Mouse (Mus musculus) C2C12 (cell line): Measurements from ENCODE around the gene Zc3h7b. TPM values are rescaled to one million over a fixed set of nuclear protein-coding genes. Genes with fewer than 3 reads are reported as not detected.

Experiments used
- H3K27me3 ChIP-seq: one replicate; pipeline ENCODE4 v1.6.1; 2011; ENCODE audit not compliant: control insufficient read depth, insufficient read depth, insufficient read length
- H3K36me3 ChIP-seq: one replicate; pipeline ENCODE4 v1.6.1; 2011; ENCODE audit not compliant: control insufficient read depth, insufficient read depth
- H3K4me3 ChIP-seq: one replicate; pipeline ENCODE4 v1.5.1; 2011; ENCODE audit warnings: mild to moderate bottlenecking, control low read depth; ENCODE audit not compliant: poor library complexity, insufficient read depth, severe bottlenecking
- H3K79me2 ChIP-seq: one replicate; pipeline ENCODE4 v1.6.1; 2011; ENCODE audit not compliant: control insufficient read depth, insufficient read depth
- H3K79me3 ChIP-seq: one replicate; pipeline ENCODE4 v1.6.1; 2011; ENCODE audit warnings: low read depth, control low read depth
- H3ac ChIP-seq: one replicate; pipeline ENCODE3; 2011; ENCODE audit warnings: low read depth; ENCODE audit not compliant: control insufficient read depth, insufficient read length
- CEBPB ChIP-seq: IDR thresholded peaks from one replicate; pipeline ENCODE4 v1.6.1; 2011; ENCODE audit warnings: low read depth, mild to moderate bottlenecking, control low read depth, moderate library complexity
- CTCF ChIP-seq: IDR thresholded peaks from one replicate; pipeline ENCODE4 v1.5.1; 2011; ENCODE audit not compliant: control insufficient read depth, insufficient read depth, insufficient read length
- FOSL1 ChIP-seq: IDR thresholded peaks from one replicate; pipeline ENCODE4 v1.8.0; 2011; ENCODE audit warnings: mild to moderate bottlenecking, low read length; ENCODE audit not compliant: poor library complexity, insufficient read depth, severe bottlenecking
- MAX ChIP-seq: IDR thresholded peaks from one replicate; pipeline ENCODE4 v1.6.1; 2011; ENCODE audit warnings: mild to moderate bottlenecking, control low read depth
- MYOD1 ChIP-seq: IDR thresholded peaks from one replicate; pipeline ENCODE4 v1.6.1; 2011; ENCODE audit warnings: low read depth; ENCODE audit not compliant: control insufficient read depth, insufficient read length
- MYOG ChIP-seq: IDR thresholded peaks from one replicate; pipeline ENCODE4 v1.6.1; 2011; ENCODE audit not compliant: control insufficient read depth, insufficient read length; ENCODE audit errors: extremely low read depth
- USF1 ChIP-seq: IDR thresholded peaks from one replicate; pipeline ENCODE4 v1.6.1; 2011; ENCODE audit warnings: low read depth, mild to moderate bottlenecking, control low read depth, moderate library complexity
- polyA plus RNA-seq: library from polyadenylated mRNA; unstranded; fragments of >200 nt; fragmentation: generic; extraction: Trizol; gene quantifications from one replicate; pipeline ENCODE4 v1.2.1, GENCODE M21; 2012; ENCODE audit warnings: missing spikeins

Zc3h7b gene
- polyA plus RNA-seq, 1 experiment = 46.9 TPM

DNA sequence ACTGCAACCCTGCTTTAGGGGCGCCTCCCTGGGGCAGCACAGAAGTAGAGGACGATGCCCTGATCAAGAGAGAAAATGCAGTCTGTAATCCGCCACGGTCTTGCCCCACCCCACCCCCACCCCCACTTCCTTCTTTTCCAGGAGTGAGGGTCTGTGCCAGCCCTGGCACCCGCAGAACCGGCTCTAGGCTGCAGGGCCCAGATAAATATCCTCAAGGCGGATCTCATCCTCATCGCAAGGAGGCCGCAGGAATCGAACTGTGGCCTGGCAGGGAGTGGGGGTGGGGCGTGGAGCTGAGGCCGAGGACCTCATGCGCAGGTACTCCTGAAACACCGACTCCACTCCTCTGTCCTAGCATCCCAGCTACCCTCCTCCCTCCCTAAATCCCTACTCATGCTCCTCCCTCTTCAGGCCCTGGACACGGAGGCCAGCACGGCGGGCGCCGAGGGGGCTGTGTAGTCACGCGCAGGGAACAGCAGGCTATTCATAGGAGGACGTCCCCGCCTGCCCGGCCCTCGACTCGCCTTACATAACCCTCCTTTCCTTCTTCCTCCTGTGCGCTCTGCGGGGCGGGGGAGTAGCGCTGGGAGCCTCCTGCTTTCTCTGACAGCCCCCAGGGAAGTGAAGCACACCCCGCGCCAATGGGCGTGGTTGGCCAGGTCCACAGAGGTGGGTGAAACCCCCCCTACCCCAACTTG, 91.4 kb downstream of the Zc3h7b start:
- no peaks in the 10 kb centered on the region for H3K36me3 ChIP-seq
- TF ChIP-seq MYOD1 = no peak
- no peak for TF ChIP-seq FOSL1
- TF ChIP-seq USF1 = no peak
- TF ChIP-seq MYOG = no peak
- TF ChIP-seq MAX = no peak
- TF ChIP-seq CTCF = no peak
- no peak for TF ChIP-seq CEBPB
- H3K79me3 ChIP-seq = no peaks in the 10 kb centered on the region
- no peak overlapping the region for H3K4me3 ChIP-seq
- no peaks in the 10 kb centered on the region for H3K79me2 ChIP-seq
- no peaks in the 10 kb centered on the region for H3K27me3 ChIP-seq
- H3ac ChIP-seq = no peak overlapping the region

DNA sequence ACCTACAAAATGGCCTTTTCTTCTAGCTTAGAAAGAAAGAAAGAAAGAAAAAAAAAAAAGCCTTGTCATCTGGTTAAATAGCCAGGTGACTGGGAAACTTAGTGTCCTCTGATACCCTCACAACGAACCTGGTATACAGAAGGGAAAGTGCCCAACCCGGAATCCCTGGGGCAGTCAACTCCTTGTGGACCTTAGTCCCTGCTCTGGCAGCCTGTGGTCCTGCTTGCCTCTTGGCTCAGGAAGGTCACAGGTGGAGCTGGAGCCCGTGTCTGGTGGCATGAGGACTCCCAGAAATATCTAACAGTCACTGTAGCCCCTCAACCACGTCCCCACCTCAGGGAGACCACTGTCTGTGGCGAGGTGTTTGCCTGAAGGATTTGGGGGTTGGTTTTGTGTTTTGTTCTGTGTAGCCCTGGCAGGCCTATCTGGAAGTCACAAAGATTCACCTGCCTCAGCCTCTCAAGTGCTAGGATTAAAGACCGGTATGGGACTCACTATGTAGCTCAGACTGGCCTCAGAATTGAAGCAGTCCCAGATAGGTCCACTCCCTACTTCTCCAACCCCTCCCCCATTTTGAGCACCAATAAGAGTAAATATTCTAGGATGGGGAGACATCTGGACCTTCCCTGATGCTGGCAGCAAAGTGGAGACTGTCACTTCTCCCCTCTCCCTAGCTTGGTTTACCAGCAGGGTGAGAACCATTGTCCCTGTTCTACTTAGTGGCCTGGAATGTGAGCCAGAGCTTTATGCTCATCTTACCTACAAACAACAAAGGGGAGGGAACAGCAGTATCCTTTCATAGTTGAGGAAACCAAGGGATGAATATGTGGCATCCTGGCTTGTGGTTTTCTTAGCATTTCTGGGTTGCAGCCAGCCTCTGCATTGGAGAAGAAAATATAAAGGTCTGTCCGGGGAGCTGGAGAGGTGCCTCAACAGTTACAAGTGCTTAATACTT, 92.4 kb downstream of the Zc3h7b start:
- Histone ChIP-seq H3ac (no peak overlapping the region), H3K4me3 (no peak overlapping the region), H3K27me3 (no peaks in the 10 kb centered on the region), H3K79me3 (no peaks in the 10 kb centered on the region), H3K79me2 (no peaks in the 10 kb centered on the region), H3K36me3 (no peaks in the 10 kb centered on the region)
- no peak for TF ChIP-seq MYOD1
- TF ChIP-seq USF1 = no peak
- no peak for TF ChIP-seq CTCF
- TF ChIP-seq MAX = no peak
- TF ChIP-seq MYOG = no peak
- TF ChIP-seq FOSL1 = no peak
- no peak for TF ChIP-seq CEBPB

DNA sequence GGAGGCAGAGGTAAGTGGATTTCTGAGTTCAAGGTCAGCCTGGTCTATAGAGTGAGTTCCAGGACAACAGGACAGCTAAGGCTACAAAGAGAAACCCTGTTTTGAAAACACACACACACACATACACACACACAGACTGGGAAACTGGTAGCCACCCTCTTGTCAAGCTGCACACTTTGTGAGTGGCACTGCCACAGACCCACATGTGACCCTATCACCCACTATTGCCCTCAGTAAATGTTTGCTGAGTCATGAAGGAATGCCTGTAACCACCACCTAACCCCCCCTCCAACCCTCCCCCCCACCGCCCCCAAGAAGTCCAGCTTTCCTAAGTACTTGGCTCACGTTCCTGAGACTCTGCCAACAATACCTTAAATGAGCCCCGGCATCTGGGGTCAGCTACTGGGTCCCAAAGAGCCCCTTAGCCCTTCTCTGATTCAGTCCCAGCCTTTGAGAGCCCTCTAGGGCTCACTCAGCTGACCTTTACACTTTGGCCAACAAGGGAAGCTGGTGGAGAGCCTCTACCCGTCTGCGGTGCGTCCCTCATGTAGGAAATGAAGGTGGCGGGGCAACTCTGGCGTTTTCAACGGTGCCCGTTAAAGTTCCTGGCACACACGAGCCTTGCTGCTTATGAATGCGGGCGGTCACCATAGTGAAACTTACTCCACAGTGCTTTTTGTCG, 93.8 kb downstream of the Zc3h7b start:
- no peaks in the 10 kb centered on the region for H3K27me3 ChIP-seq
- no peak overlapping the region for H3ac ChIP-seq
- TF ChIP-seq MYOG = no peak
- TF ChIP-seq CTCF = no peak
- TF ChIP-seq USF1 = no peak
- no peak for TF ChIP-seq CEBPB
- no peak for TF ChIP-seq MAX
- TF ChIP-seq MYOD1 = no peak
- TF ChIP-seq FOSL1 = no peak
- no peaks in the 10 kb centered on the region for H3K79me2 ChIP-seq
- no peaks in the 10 kb centered on the region for H3K36me3 ChIP-seq
- no peaks in the 10 kb centered on the region for H3K79me3 ChIP-seq
- no peak overlapping the region for H3K4me3 ChIP-seq

DNA sequence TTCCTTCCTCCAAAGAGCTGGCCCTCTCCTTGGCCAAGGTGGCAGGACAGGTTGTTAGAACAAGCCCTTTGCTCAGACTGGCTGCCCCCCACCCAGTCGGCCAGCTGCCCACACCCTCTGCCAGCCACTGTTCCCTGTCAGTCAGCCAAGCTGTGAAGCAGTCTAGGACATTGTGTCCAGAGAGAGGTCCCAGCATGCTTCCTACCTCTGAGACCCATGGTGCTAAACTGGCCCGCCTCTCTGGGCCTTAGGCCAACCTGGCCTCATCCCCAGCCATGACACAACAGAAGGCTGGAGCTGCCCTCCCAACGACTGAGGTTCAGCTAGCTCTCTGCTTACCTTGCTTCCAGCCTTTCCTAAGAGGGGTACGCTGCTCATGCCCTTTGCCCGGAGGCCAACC, 94.8 kb downstream of the Zc3h7b start:
- peak; percentile 21 for TF ChIP-seq MAX
- TF ChIP-seq USF1 = no peak
- no peak overlapping the region for H3K4me3 ChIP-seq
- H3K27me3 ChIP-seq = no peaks in the 10 kb centered on the region

DNA sequence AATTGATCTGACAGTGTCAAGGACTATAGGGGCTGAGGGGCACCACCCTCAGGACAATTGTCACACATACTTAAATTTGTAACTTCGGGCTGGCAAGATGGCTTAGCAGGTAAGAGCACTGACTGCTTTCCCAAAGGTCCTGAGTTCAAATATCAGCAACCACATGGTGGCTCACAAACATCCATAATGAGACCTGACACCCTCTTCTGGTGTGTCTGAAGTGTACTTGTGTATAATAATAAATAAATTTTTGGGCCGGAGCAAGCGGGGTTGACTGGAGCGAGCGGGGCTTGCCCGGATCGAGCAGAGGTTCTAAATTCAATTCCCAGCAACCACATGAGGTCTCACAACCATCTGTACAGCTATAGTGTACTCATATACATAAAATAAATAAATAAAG, 95.4 kb downstream of the Zc3h7b start:
- no peak for TF ChIP-seq CTCF
- TF ChIP-seq MYOG = no peak
- no peak for TF ChIP-seq MAX
- no peak for TF ChIP-seq CEBPB
- TF ChIP-seq USF1 = no peak
- no peak for TF ChIP-seq MYOD1
- TF ChIP-seq FOSL1 = no peak
- Histone ChIP-seq H3ac (no peak overlapping the region), H3K79me3 (no peaks in the 10 kb centered on the region), H3K4me3 (no peak overlapping the region), H3K79me2 (no peaks in the 10 kb centered on the region), H3K27me3 (no peaks in the 10 kb centered on the region), H3K36me3 (no peaks in the 10 kb centered on the region)

More for the DNA sequence above, 94.8 kb downstream of the Zc3h7b start:
- Histone ChIP-seq H3K79me3 (no peaks in the 10 kb centered on the region), H3K79me2 (no peaks in the 10 kb centered on the region), H3ac (no peak overlapping the region), H3K36me3 (no peaks in the 10 kb centered on the region)
